Mouse (Mus musculus): Measurements from ENCODE around the gene Cryba1.

Gene Cryba1

DNA sequence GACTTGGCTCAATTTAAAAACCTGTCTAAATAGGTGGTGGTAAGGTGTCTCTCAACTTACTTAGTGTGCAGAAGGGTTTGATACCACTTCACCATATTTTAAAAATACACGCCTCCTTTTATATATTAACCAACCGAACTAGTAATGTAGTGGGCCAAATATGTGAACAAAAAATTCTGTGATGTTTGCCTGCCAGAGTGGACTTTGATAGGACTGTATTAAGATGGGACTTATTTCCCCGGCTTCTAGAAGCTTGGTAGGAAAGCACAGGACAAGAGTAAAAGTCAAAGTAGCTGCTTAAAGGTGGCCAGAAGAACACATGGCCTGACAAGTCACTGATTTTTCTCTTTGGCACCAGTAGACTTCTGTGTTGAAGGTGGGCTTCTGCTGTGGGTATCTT, 11.3 kb downstream of the Cryba1 start:
- DNase-seq (ENCODE audit: low spot score) = no peak

DNA sequence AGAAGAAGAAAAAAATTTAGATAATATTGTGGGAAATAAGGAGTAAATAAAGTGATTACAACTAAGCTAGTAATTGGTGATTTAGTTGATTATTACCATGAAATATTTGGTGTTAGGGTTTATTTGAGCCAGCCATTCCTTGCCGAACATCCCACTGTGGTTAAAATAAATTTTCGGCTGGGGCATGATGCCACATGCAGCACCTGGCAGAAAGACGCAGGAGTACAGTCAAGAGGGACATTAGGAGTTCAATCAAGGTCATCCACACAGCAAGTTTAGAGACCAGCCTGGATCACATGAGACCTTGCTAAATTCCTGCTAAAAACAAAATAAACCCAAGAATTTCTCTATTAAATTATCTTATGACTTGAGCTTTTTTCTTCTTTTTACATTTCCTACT, 16.0 kb downstream of the Cryba1 start:
- no peak for DNase-seq (ENCODE audit: low spot score)

DNA sequence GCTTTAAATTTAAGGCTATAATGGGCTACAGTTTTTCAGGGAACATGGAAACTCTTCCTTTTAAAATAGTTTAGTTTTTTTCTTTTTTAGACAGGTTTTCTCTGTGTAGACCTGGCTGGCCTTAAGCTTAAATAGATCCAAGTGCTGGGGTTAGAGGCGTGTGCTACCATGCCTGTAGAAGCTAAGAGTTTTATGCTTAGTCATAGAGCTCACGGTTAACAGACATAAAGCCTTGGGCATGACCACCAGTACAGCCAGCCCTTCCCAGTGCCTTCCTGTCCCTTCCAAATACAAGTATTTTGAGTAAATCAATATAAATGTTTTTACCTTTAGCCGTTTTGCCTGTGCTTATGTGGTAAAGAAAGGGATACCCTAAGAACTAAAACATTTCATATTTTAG, 19.2 kb downstream of the Cryba1 start:
- no peak for DNase-seq (ENCODE audit: low spot score)

DNA sequence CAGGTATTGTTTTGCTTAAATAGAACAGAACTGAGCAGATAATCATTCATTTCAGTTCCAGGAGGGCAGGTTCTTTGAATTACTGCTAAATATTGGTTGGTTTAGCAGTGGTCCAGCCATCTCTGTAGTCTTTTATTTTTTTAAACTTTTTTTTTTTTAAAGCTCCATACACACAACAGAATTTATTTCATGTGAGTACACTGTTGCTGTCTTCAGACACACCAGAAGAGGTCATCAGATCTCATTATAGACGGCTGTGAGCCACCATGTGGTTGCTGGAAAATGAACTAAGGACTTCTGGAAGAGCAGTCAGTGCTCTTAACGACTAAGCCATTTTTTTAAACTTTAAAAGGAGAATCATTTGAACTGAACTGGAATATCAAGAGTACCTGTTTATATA, 27.9 kb downstream of the Cryba1 start:
- DNase-seq (ENCODE audit: low spot score) = no peak

DNA sequence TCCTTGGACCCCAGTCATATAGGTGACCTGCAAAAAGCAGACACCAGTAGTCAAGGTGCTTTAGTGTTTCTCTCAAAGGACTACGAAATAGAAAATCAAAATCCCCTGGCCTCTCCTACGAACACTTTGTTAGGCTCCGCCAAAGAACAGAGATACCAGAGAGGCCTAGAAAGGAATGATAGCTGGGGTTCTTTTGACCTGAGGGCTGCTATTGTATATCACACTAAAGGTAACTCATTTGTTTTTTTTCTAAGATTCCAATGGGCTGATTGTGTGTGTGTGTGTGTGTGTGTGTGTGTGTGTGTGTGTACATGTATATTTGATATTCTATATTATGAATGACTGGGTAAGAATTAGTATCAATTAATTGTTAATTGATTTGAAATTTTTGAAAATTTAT, 32.1 kb downstream of the Cryba1 start:
- DNase-seq (ENCODE audit: low spot score) = no peak

DNA sequence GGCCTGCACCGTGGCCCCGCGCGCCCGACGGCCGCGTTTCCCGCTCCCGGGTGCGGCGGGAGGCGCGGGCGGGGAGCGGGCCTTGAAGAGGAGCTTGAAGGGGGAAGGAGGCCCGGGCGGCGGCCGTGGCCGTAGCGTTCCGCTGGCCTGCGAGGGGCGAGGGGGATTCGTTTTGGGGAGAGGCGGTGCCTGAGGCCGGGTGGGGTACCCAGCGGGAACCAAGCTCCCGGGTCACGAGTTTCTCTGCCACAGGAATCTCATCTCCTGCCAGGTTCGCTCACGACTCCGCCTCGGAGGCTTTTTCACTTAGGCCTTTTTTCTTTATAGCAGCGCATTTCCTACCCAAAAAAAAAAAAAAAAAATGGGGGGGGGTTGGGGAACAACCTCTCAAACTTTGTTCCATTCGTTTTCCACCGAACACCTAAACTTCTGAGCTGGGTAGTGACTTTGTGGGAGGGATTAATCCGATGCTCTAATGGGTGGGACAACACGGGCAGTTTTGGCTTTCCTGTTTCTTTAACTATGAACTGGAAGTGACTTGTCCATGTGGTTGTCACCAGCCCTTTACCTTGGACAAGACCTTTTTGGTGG, 37.4 kb downstream of the Cryba1 start:
- peak; percentile 59 for DNase-seq (ENCODE audit: low spot score)

DNA sequence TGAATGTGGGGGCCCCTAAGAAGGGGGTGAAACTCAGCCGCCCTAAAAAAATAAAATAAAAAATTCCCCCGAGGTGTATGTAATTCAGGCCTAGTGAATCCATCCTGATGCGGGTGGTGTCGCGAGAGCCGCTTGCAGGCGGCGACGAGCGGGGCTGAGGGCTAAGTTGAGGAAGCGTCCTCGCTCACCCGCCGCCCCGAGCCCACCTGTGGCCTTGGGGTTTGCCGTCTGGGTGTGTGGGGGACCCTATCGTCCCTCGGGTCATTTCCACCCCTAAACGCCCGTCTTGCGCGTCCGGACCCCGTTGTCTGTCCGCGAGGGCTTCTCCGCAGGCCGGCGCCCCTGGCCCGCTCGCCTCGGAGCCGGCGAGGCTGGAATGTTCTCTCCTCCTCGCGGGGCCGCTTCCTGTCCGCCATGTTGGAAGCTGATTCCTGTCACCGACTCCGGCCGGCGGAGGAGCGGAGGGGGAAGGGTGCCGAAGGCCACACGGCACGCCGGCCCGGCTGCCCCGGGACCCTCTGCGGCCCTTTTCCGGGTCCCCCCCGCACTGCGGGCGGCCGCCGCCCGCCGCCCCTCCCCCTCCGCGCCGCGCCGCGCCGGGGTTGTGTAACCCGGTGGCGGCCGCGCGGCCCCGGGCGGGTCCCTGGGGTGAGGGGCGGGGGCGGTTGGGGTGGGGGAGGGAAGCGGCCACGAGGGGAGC, 38.1 kb downstream of the Cryba1 start:
- DNase-seq (ENCODE audit: low spot score) = peak; percentile 74

DNA sequence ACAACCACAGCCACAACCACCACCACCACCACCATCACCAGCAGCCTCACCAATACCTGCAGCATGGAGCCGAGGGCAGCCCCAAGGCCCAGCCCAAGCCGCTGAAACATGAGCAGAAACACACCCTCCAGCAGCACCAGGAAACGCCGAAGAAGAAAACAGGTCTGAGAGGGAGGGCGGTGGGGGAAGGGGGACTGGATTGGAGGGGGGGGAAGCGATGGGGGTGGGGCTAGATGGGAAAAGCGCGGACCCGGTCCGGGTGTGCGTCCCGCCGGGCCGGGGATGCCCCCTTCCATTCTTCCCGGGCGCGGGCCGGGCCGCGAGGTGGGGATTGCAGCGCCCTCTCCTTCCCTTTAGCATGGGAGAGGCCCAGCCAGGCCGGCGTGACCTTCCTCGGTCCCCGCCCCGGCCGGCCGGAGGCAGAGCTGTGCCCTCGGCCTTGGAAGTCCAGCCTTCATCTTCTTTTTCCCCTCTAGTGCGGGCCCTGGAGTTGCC, 38.7 kb downstream of the Cryba1 start:
- peak; percentile 59 for DNase-seq (ENCODE audit: low spot score)

DNA sequence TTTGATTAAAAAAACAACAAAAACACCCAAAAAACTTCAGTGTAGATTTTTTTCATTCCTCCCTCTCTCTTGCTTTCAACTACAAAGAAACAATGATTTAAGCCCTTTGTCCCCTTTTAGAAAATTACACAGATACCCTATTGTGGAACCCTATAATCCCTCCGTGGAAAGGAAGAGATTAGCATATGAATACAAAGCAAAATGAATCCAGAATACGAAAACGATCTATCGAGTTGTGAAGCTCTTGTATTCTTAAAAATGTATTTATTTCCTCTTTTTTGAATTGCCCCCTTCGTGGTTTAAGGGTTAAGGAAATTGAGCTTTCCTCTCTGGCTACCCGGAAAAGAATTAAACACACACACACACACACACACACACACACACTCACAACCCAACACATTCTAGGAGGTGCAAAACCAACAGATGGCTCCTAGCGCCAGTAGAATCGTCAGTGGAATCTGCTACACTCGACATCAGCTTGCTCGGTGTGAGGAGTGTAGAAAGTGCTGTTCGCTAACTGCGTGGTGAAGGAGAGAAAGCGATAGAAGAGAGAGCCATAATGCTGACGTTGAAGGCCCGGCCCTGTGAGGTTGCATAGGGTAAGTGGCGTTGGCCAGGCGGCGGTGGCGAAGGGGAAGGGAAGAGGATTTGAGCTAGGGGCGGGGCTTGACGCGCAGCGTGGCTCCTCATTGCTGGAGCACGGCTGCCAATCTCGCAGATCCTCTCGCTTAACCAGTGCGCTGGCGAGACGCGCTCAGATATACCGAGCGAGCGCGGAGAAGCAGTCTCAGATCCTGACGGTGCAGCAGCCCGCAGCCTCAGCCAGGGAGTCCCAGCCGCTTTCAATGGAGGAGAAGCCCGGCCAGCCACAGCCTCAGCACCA, 39.5 kb downstream of the Cryba1 start, which contains the start of gene Nufip2:
Nufip2 (plus strand) TSS at position 773 of the 883 bp plus-strand sequence.
- peak; percentile 99 for DNase-seq (ENCODE audit: low spot score)

DNA sequence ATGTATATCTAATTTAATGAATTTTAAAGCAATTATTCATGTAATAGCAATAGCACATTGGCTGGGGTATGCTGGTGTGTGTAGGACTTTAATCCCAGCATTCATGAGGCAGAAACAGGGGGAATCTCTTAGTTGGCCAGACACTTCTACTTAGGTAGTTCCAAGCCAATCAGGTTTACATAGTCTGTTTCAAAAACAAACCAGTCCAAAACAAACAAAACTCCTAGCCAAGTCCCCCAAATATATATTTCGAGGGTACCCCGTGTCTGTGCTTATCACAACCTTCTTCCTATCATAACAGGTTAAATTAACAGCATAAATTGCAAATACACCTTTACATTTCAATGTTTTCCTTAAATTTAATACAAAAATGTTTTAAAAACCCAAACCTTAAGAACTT, 40.2 kb downstream of the Cryba1 start:
- DNase-seq (ENCODE audit: low spot score) = no peak

DNA sequence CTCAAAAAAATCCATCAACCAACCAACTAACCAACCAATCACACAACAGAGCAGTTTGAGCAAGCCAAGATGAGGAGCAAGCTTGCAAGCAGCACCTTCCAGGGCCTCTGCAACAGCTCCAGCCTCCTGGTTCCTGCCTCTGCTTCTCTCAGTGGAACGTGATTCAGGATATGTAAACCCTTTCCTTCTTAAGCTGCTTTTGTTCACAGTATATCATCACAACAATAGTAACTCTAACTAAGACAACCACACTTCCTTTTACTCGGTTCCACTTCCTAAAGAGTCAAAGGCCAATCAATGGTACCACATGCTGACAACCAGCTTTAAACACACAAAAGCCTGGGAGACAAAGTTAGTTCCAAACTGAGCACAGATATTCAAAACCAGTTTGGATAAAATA, 45.1 kb downstream of the Cryba1 start:
- DNase-seq (ENCODE audit: low spot score) = no peak

DNA sequence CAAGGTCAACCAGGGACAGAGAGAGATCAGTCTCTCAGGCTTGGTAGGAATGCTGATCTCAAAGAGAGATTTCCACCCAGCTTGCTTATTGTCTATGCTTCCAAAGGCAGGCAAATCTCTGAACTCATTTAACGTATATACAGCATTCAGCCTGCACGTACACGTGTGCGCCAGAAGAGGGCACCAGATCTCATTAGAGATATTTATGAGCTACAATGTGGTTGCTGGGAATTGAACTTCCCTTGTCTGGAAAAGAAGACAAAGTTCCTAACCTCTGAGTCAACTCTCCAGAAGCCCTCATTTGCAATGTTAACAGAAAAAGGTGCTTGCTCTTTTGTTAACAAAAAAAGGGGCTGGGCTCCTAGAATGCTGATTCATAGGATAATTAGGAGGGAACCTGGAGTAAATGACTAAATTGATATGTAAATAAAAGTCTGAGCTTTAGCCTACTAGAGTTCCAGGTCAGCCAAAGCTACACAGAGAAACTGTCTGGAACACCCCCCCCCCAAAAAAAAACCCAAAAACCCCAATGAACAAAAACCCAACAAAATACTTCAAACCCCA, 51.6 kb downstream of the Cryba1 start:
- DNase-seq (ENCODE audit: low spot score) = no peak

DNA sequence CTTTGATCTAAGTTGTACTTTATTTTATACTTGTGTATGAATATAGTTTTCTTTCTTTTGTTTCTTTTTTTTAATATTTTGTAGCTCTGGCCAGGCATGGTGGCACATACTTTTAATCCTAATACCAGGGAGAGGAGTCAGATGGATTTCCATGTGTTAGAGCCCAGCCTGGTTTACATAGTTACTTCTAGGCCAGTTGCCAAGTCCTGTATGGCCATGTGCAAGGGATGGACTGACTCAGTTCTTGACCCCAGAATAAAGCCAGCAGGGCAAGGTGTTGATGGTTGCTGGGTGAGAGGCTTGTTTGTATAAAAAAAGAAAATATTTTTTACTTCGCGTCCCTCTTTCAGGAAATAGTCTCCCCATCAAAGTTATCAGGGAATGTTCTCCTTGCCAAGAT, 52.3 kb downstream of the Cryba1 start:
- no peak for DNase-seq (ENCODE audit: low spot score)
